Mouse (Mus musculus) cerebellum, adult 2 months (tissue): Measurements from ENCODE around the gene Sf3a2.

Experiments
- CTCF ChIP-seq: fragments of 200-500 bp; IDR thresholded peaks from 2 replicates; pipeline ENCODE4 v1.5.1; 2011; ENCODE audit warnings: low read depth, mild to moderate bottlenecking, control low read depth, low read length, moderate library complexity, borderline replicate concordance; ENCODE audit not compliant: insufficient read depth
- POLR2A ChIP-seq: fragments of 200-500 bp; IDR thresholded peaks from 2 replicates; pipeline ENCODE4 v1.6.1; 2011; ENCODE audit warnings: low read length, control low read depth, borderline replicate concordance; ENCODE audit not compliant: insufficient read depth

- TF ChIP-seq CTCF = no peak
- no peak for TF ChIP-seq POLR2A
Measured at GRCm38 (mm10) chr10:80797186-80798149, 530 bp upstream of the Sf3a2 start.
